Mouse (Mus musculus) kidney, adult 2 months (tissue): ENCODE data around the gene Wdfy3. TPM values are rescaled to one million over a fixed set of nuclear protein-coding genes. Genes with fewer than 3 reads are reported as not detected.
A peak's percentile ranks its signal among the peaks of the same experiment; 100 is the strongest.

Experiments
- DNase-seq: peaks from one replicate; pipeline ENCODE4 v3.0.0; 2021
- H3K27ac ChIP-seq: fragments of 200-500 bp; 2 replicates; pipeline ENCODE4 v1.5.1; 2012; ENCODE audit warnings: low read depth, low read length, control low read depth, inconsistent platforms; ENCODE audit not compliant: insufficient read depth
- H3K27me3 ChIP-seq: fragments of 200-500 bp; replicated peaks from 2 replicates; pipeline ENCODE4 v1.6.1; 2012; ENCODE audit warnings: mild to moderate bottlenecking, moderate library complexity, low read length, inconsistent platforms; ENCODE audit not compliant: control insufficient read depth, insufficient read depth
- H3K36me3 ChIP-seq: fragments of 200-500 bp; 2 replicates; pipeline ENCODE4 v1.6.1; 2012; ENCODE audit warnings: mild to moderate bottlenecking, moderate library complexity, low read length, inconsistent platforms; ENCODE audit not compliant: control insufficient read depth, insufficient read depth
- H3K4me1 ChIP-seq: fragments of 200-500 bp; 2 replicates; pipeline ENCODE4 v1.6.1; 2011; ENCODE audit warnings: low read length; ENCODE audit not compliant: control insufficient read depth, insufficient read depth
- H3K4me3 ChIP-seq: fragments of 200-500 bp; 2 replicates; pipeline ENCODE4 v1.5.1; 2011; ENCODE audit warnings: mild to moderate bottlenecking, low read depth, low read length, control low read depth; ENCODE audit not compliant: insufficient read depth
- CTCF ChIP-seq: fragments of 200-500 bp; conservative IDR thresholded peaks from 2 replicates; pipeline ENCODE4 v1.5.1; 2011; ENCODE audit warnings: low read depth, mild to moderate bottlenecking, control low read depth, low read length, moderate library complexity, mixed read lengths; ENCODE audit not compliant: insufficient read depth, insufficient read length
- POLR2A ChIP-seq: fragments of 200-500 bp; IDR thresholded peaks from one replicate; pipeline ENCODE4 v1.6.1; 2011; ENCODE audit warnings: low read depth, low read length, control low read depth
- WGBS: fragments of 180-500 bp; shearing (Covaris S2); methylation state at CpG from one replicate; pipeline ENCODE4 v1.1.7; 2018; 5-methylcytosine and 5-hydroxymethylcytosine counted together
- polyA plus RNA-seq: library from polyadenylated mRNA; depleted of rRNA; stranded (reverse); fragments of >200 nt; gene quantifications from 2 replicates; pipeline ENCODE4 v1.2.3, GENCODE M21; 2012

The Wdfy3 gene
- polyA plus RNA-seq, 1 experiment = 39.7 TPM

DNA sequence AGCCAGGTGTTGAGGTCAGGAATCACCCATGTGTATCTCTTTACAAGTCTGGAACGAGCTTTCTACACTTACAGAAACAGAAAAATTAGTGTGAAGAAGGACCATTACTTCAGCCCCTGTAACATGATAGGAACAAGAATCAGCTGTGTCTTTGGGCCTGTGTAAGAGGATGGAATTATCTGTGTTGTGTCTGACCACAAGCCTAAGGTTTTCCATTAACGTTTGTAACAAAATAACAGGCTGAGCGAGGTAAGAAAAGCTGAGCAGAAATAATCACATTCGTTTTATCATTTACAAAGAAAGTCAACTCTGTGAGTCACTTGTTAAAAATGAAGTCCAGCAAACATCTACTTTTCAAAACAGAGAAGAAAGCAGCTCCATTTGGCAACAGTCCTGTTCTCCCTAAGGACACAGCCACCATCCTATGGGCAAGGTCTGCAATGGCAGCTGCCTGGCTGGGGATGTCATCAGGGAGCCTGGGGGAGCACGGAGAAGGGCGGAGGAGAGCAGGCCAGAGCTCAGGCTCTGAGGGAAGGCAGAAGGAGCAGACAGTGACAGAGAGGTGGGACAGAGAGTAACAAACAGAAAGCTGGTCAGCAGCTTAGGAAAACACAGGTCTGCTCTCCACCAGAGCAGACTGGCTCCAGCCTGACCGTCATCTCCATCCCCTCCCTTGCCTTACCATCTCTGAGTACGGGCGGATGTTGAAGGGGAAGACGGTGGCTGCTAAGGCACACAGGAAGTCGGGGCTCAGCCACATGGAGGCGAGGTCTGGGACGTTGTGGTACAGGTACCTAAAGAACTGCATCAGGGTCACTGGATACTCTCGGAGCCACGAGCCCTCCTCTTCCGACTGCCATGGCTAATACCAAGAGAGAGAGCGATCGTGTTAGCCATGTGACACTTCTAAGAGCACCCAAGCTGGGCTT lies 173.7 kb downstream of the Wdfy3 start:
- H3K36me3 ChIP-seq = peaks cover 10% of the 10 kb centered on the region
- TF ChIP-seq POLR2A (no peak), CTCF (no peak)
- H3K27ac ChIP-seq = no peak overlapping the region
- no peak overlapping the region for H3K4me3 ChIP-seq
- 76% methylated on average over 18 of the region's 18 CpGs for WGBS
- DNase-seq = no peak
- H3K27me3 ChIP-seq = no peaks in the 10 kb centered on the region
- H3K4me1 ChIP-seq = no peaks in the 10 kb centered on the region

GRCm38 (mm10) chr5:101895119-101895518 lies 174.6 kb downstream of the Wdfy3 start:
- H3K36me3 ChIP-seq = peaks cover 9% of the 10 kb centered on the region
- no peak for TF ChIP-seq CTCF
- TF ChIP-seq POLR2A = no peak
- no peaks in the 10 kb centered on the region for H3K4me1 ChIP-seq
- H3K4me3 ChIP-seq = no peak overlapping the region
- no peak for DNase-seq
- H3K27ac ChIP-seq = no peak overlapping the region
- WGBS = 72% methylated on average over 11 of the region's 11 CpGs
- H3K27me3 ChIP-seq = no peaks in the 10 kb centered on the region

DNA sequence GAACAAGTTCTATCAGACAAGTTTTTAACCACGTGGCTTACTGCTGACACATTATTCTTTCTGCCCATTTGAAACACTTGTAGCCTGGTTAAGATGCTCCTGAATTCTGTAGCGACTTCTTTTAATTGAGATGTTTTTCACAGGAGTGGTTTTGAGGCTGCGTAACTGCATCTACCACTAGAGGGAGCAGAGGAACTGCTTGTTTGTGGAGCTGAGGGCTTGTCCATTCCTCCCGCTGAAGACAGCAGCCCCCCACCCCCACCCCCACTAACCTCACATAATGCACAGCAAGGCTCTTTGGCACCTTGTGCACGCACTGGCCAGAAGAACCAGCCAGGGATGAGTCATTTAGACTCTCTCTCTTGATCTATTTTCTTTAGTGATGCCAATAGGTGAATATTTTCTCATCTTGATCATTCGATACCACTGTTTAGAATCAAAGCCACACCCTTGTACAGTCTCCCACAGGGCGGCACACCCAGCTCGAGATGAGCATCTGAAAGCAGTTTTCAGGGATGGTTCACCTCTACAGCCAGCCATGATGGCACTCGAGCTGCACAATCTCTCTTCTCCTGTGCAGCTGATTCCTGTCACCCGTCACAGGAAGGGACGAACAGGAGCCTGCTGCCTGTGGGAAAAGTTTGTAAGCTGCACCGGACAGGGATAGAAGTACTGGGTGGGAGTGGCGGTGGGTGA lies 175.8 kb downstream of the Wdfy3 start:
- no peak overlapping the region for H3K4me3 ChIP-seq
- H3K36me3 ChIP-seq = peaks cover 4% of the 10 kb centered on the region
- TF ChIP-seq CTCF (peak; percentile 47), POLR2A (no peak)
- no peak overlapping the region for H3K27ac ChIP-seq
- DNase-seq = no peak
- no peaks in the 10 kb centered on the region for H3K4me1 ChIP-seq
- 63% methylated on average over 13 of the region's 13 CpGs for WGBS
- no peaks in the 10 kb centered on the region for H3K27me3 ChIP-seq

DNA sequence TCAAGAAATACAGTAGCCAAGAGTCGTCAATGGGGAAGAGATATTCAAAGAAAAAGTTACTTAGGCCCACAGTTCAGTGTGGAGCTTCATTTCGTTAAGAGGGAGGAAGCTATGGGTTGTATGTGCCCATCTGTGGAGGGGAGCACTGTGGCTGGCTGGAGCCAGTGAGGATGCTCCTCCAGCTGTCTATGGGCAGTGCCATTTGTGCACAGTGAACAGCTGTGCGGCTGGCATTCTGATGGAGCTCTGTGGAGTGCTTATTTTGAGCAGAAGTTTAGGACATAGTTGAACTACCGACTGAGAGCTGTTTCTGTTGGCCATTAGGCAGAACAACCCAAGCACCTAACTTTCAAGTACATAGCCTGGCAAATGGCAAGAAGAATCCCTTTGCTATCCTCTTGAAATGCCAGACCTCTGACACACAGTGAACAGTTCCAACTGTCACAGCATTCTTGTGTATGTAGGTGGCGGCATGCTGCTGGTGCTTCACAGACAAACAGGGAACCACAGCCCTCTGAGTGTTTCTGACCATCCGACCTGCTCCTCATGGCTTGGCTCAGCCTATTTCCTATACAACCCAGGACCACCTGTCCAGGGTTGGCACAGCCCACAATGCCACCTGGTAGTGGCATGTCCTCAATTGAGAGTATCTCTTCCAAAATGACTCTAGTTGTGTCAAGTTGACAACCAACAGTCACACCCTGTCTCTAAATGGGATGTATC lies 177.9 kb downstream of the Wdfy3 start:
- Histone ChIP-seq H3K4me1 (no peaks in the 10 kb centered on the region), H3K27ac (no peak overlapping the region), H3K4me3 (no peak overlapping the region), H3K27me3 (no peaks in the 10 kb centered on the region), H3K36me3 (peaks cover 7% of the 10 kb centered on the region)
- no peak for TF ChIP-seq CTCF
- TF ChIP-seq POLR2A = no peak
- 88% methylated on average over 6 of the region's 6 CpGs for WGBS
- no peak for DNase-seq

- no peak for TF ChIP-seq POLR2A
- TF ChIP-seq CTCF = no peak
- Histone ChIP-seq H3K27me3 (no peaks in the 10 kb centered on the region), H3K36me3 (peaks cover 6% of the 10 kb centered on the region), H3K27ac (no peak overlapping the region), H3K4me3 (no peak overlapping the region), H3K4me1 (no peaks in the 10 kb centered on the region)
- 86% methylated on average over 19 of the region's 19 CpGs for WGBS
- no peak for DNase-seq
Measured at GRCm38 (mm10) chr5:101887989-101888388, 181.7 kb downstream of the Wdfy3 start.

DNA sequence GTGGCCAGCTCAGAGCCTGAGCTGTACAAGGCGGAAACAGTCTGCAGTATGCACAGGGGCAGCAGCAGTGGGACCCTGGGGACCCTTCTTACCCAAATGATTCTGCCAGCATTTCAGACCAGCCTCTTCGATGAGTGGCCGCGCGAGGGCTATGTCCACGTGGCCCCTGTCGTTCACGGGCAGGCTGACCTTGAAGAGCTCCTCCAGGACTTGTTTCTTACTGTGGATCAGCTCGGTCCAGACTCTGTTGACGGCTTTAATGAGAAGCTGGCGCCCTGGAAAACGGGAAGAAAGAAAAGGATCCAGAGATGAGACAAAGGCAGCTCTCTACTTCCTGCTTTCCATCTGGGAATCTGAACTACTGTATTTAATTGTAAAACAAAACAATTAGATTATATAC lies 184.7 kb downstream of the Wdfy3 start:
- Histone ChIP-seq H3K36me3 (peaks cover 7% of the 10 kb centered on the region), H3K27ac (no peak overlapping the region), H3K4me1 (no peaks in the 10 kb centered on the region), H3K4me3 (no peak overlapping the region), H3K27me3 (no peaks in the 10 kb centered on the region)
- WGBS = 87% methylated on average over 12 of the region's 12 CpGs
- DNase-seq = no peak
- TF ChIP-seq POLR2A = no peak
- no peak for TF ChIP-seq CTCF

DNA sequence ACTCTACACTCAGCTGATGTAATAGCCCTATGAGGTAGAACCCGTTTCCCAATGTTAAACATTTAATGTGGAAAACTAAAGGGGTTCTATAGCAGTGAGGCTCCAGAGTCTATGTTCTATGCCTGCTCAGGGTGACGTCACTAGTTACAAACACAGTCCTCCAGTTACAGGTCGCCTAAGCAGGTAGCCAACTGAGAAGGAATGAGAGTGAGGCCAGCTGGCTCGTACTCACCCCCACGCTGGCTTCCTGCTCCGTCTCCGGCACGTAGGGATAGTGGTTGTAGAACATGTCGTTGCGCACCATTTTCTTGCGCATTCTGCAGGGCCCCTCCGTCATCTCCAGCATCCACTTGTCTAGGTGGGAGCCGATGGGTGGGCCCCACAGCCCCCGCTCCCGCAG lies 187.5 kb downstream of the Wdfy3 start:
- no peak overlapping the region for H3K4me3 ChIP-seq
- DNase-seq = no peak
- H3K27me3 ChIP-seq = no peaks in the 10 kb centered on the region
- H3K27ac ChIP-seq = no peak overlapping the region
- 80% methylated on average over 15 of the region's 15 CpGs for WGBS
- peaks cover 3% of the 10 kb centered on the region for H3K36me3 ChIP-seq
- no peak for TF ChIP-seq CTCF
- TF ChIP-seq POLR2A = no peak
- H3K4me1 ChIP-seq = no peaks in the 10 kb centered on the region
